Mouse (Mus musculus) ES-Bruce4 (cell line): ENCODE measurements around the gene Supt4a. TPM values are rescaled to one million over a fixed set of nuclear protein-coding genes. Genes with fewer than 3 reads are reported as not detected.

Experiments
- H3K27ac ChIP-seq: 2 replicates; pipeline ENCODE4 v1.5.1; 2012; ENCODE audit warnings: low read length, inconsistent platforms; ENCODE audit not compliant: insufficient read depth
- H3K27me3 ChIP-seq: 2 replicates; pipeline ENCODE4 v1.6.1; 2012; ENCODE audit warnings: mild to moderate bottlenecking, low read length, inconsistent platforms; ENCODE audit not compliant: control insufficient read depth, poor library complexity, insufficient read depth, severe bottlenecking
- H3K36me3 ChIP-seq: 2 replicates; pipeline ENCODE4 v1.6.1; 2012; ENCODE audit warnings: inconsistent platforms, mild to moderate bottlenecking, low read length, moderate library complexity; ENCODE audit not compliant: control insufficient read depth, poor library complexity, insufficient read depth, severe bottlenecking
- H3K4me1 ChIP-seq: one replicate; pipeline ENCODE4 v1.8.1; 2011; ENCODE audit warnings: low read length; ENCODE audit not compliant: control insufficient read depth, insufficient read depth
- H3K4me3 ChIP-seq: 2 replicates; pipeline ENCODE4 v1.5.1; 2011; ENCODE audit warnings: low read depth, mild to moderate bottlenecking, low read length
- H3K9ac ChIP-seq: 2 replicates; pipeline ENCODE4 v1.6.1; 2012; ENCODE audit warnings: low read depth, mild to moderate bottlenecking, inconsistent platforms; ENCODE audit not compliant: poor library complexity, severe bottlenecking
- H3K9me3 ChIP-seq: replicated peaks from 2 replicates; pipeline ENCODE4 v1.6.1; 2012; ENCODE audit warnings: mild to moderate bottlenecking, low read length, inconsistent platforms; ENCODE audit not compliant: control insufficient read depth, poor library complexity, insufficient read depth, severe bottlenecking
- CTCF ChIP-seq: IDR thresholded peaks from one replicate; pipeline ENCODE4 v1.8.1; 2011; ENCODE audit warnings: low read depth, low read length
- EP300 ChIP-seq: IDR thresholded peaks from 2 replicates; pipeline ENCODE4 v1.6.1; 2011; ENCODE audit warnings: low read depth, low read length; ENCODE audit not compliant: insufficient read depth
- POLR2A ChIP-seq: IDR thresholded peaks from one replicate; pipeline ENCODE4 v1.8.1; 2011; ENCODE audit warnings: low read length; ENCODE audit not compliant: insufficient read depth
- polyA plus RNA-seq: library from polyadenylated mRNA; stranded (reverse); fragments of >200 nt; gene quantifications from 2 replicates; pipeline ENCODE4 v1.2.4, GENCODE M21; 2011; ENCODE audit warnings: low read depth; ENCODE audit not compliant: missing spikeins, insufficient read depth, insufficient read length

Supt4a gene
- polyA plus RNA-seq, 1 experiment, result 83.6 TPM

DNA sequence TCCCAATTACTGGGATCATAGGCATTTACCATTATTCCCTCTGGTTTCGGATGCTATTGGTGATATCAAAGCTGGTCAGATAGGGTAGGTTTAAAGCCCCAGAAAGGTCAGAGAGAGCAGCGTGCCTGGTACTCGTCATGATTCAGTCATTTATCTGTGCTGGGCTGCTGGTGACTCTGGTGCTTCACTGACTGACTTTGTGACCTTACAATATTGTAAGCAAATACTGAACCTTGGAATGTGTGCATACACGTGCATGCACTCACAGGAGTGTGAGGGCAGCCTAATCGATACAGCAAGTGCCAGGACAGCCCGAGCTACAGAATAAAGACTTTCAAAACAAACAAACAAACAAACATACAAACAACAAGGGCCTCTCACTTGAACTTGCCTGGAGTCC lies 1.7 kb upstream of the Supt4a start:
- no peak overlapping the region for H3K4me3 ChIP-seq
- TF ChIP-seq EP300 (no peak), CTCF (no peak), POLR2A (no peak)
- H3K4me1 ChIP-seq, result no peaks in the 10 kb centered on the region
- H3K9me3 ChIP-seq, result no peaks in the 10 kb centered on the region
- no peak overlapping the region for H3K9ac ChIP-seq
- H3K36me3 ChIP-seq, result peaks cover 4% of the 10 kb centered on the region
- no peaks in the 10 kb centered on the region for H3K27me3 ChIP-seq
- no peak overlapping the region for H3K27ac ChIP-seq

GRCm38 (mm10) chr11:87736647-87737134 lies 661 bp upstream of the Supt4a start:
- Histone ChIP-seq H3K27me3 (no peaks in the 10 kb centered on the region), H3K27ac (peak overlapping the region; percentile 90), H3K36me3 (peaks cover 5% of the 10 kb centered on the region), H3K4me3 (peak overlapping the region; percentile 61), H3K4me1 (no peaks in the 10 kb centered on the region), H3K9ac (peak overlapping the region; percentile 76), H3K9me3 (no peaks in the 10 kb centered on the region)
- TF ChIP-seq POLR2A (no peak), CTCF (no peak), EP300 (no peak)

GRCm38 (mm10) chr11:87743691-87744090 lies 6.3 kb downstream of the Supt4a start:
- Histone ChIP-seq H3K9ac (no peak overlapping the region), H3K9me3 (no peaks in the 10 kb centered on the region), H3K27me3 (no peaks in the 10 kb centered on the region), H3K27ac (no peak overlapping the region), H3K4me3 (no peak overlapping the region), H3K36me3 (peaks cover 15% of the 10 kb centered on the region), H3K4me1 (no peaks in the 10 kb centered on the region)
- TF ChIP-seq EP300, result no peak

DNA sequence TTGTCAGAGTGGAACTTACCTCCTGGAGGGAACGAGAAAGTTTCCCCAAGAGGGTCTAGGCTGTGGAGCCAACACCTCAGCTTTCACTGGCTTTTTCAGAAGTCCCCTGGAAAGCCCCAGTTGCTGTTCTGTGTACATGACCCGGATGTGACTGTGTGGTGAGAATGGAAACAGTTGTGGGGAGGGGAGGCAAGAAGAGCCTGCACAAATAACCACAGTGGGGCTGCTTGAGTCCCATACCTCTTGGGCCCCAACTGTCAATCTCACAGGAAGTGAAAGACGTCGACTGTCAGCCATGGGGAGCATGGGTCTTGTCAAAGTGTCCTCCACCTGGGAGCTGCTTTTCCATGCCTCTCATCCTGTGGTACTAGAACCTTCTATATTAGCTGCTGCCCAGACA lies 7.6 kb downstream of the Supt4a start:
- Histone ChIP-seq H3K36me3 (peaks cover 15% of the 10 kb centered on the region), H3K27me3 (no peaks in the 10 kb centered on the region), H3K4me3 (no peak overlapping the region), H3K9me3 (no peaks in the 10 kb centered on the region), H3K27ac (no peak overlapping the region), H3K9ac (no peak overlapping the region), H3K4me1 (peaks cover 4% of the 10 kb centered on the region)
- TF ChIP-seq CTCF, result no peak
- TF ChIP-seq EP300, result no peak
- no peak for TF ChIP-seq POLR2A

DNA sequence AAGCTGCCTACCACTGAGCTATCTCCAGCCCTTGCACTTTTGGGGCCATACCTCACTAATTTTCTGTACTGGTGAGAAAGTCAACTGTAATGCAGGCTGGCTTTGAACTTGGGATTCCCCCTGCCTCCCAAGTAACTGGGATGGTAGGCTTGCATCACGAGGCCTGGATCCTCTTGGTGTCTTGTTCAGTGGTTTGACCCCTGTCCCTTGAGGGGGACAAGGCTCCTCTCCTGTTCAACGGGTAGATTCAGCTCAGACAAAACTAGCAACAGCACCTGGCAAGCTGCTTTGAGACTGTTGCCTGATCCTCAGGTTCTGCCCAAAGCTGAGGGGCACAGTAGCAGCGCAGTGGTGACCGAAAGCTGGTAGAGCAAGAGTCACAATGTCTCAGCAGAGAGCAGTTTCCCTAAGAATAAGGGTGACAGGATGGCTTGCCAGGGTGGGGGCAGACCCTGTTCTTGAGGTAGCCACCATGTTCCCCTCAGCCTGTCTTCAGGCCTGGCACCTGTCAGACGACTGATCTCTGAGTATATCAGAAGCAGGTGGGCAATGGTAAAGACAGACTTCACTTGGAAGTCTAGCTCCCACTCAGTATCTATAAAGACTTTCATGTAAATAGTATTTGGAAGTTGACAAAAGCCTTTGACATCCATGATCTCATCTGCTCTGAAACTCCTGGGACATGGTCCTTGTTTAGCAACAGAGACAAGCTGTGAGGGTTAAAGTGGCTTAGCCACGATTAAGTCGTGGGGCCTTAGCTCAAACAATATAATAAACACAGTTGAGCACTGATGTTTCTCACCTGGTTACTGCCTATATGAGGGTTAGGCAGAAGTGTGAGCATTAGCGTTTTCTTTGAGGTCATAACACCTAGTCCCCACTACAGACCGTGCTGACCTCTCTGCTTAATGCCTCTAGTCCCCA lies 8.5 kb downstream of the Supt4a start:
- Histone ChIP-seq H3K36me3 (peaks cover 10% of the 10 kb centered on the region), H3K27me3 (no peaks in the 10 kb centered on the region), H3K9me3 (no peaks in the 10 kb centered on the region), H3K27ac (no peak overlapping the region), H3K4me3 (no peak overlapping the region), H3K9ac (no peak overlapping the region), H3K4me1 (peaks cover 4% of the 10 kb centered on the region)
- TF ChIP-seq EP300 (no peak), CTCF (no peak), POLR2A (no peak)

DNA sequence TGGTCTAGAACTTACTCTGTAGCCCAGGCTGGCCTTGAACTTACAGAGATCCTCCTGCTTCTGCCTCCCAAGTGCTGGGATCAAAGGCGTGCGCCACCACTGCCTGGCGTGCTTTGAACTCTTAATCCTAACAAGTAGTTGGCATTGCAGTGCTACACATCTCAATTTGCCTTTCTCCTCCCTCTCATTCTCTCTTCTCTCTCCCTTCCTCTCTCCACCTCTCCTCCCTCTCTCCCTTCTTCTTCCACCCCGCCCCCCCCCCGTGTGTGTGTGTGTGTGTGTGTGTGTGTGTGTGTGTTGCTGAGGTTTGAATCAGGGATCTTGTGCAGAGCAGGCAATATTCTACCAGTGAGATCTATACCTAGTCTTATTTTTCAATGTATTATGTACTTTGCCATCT lies 10.0 kb downstream of the Supt4a start:
- peaks cover 10% of the 10 kb centered on the region for H3K36me3 ChIP-seq
- no peak overlapping the region for H3K4me3 ChIP-seq
- no peaks in the 10 kb centered on the region for H3K27me3 ChIP-seq
- H3K4me1 ChIP-seq, result peaks cover 4% of the 10 kb centered on the region
- no peak overlapping the region for H3K27ac ChIP-seq
- H3K9me3 ChIP-seq, result no peaks in the 10 kb centered on the region
- H3K9ac ChIP-seq, result no peak overlapping the region
- TF ChIP-seq CTCF (no peak), POLR2A (no peak), EP300 (no peak)
